Mouse (Mus musculus) common myeloid progenitor, adult 5-6 weeks (primary cell): ENCODE results near the gene Zfp366. TPM values are rescaled to one million over a fixed set of nuclear protein-coding genes. Genes with fewer than 3 reads are reported as not detected.

ENCODE experiments used
- ATAC-seq: replicated peaks from 2 replicates; pipeline ENCODE4 v1.8.0; 2016; ENCODE audit warnings: low read depth, mild to moderate bottlenecking, moderate TSS enrichment, inconsistent platforms; ENCODE audit not compliant: poor library complexity, severe bottlenecking
- total RNA-seq: library from RNA; stranded (forward); fragments of 200-1000, 187-1606 nt; gene quantifications from 2 replicates; pipeline ENCODE4 v1.2.3, GENCODE M21; 2017

Zfp366 gene
- total RNA-seq, 1 experiment from 2014 or later = 0.50 TPM

GRCm38 (mm10) chr13:99223917-99224316 is 39.3 kb downstream of the Zfp366 start:
- no peak for ATAC-seq

GRCm38 (mm10) chr13:99225374-99226240 is 41.0 kb downstream of the Zfp366 start:
- no peak for ATAC-seq

GRCm38 (mm10) chr13:99226809-99227208 is 42.2 kb downstream of the Zfp366 start:
- no peak for ATAC-seq

GRCm38 (mm10) chr13:99227456-99228250 is 43.0 kb downstream of the Zfp366 start:
- ATAC-seq = no peak

- no peak for ATAC-seq
Measured at GRCm38 (mm10) chr13:99228821-99229570, 44.4 kb downstream of the Zfp366 start.

GRCm38 (mm10) chr13:99229641-99230494 is 45.2 kb downstream of the Zfp366 start:
- no peak for ATAC-seq

- no peak for ATAC-seq
Measured at GRCm38 (mm10) chr13:99230495-99230868, 45.9 kb downstream of the Zfp366 start.

- no peak for ATAC-seq
Measured at GRCm38 (mm10) chr13:99233333-99233732, 48.7 kb downstream of the Zfp366 start.

GRCm38 (mm10) chr13:99233956-99234355 is 49.3 kb downstream of the Zfp366 start:
- no peak for ATAC-seq

- ATAC-seq = no peak
Measured at GRCm38 (mm10) chr13:99235428-99236210, 51.0 kb downstream of the Zfp366 start.

GRCm38 (mm10) chr13:99236222-99236621 is 51.6 kb downstream of the Zfp366 start:
- ATAC-seq = no peak

GRCm38 (mm10) chr13:99237122-99237521 is 52.5 kb downstream of the Zfp366 start:
- ATAC-seq = no peak

- no peak for ATAC-seq
Measured at GRCm38 (mm10) chr13:99237841-99238216, 53.2 kb downstream of the Zfp366 start.

- no peak for ATAC-seq
Measured at GRCm38 (mm10) chr13:99238217-99239160, 53.9 kb downstream of the Zfp366 start.

- ATAC-seq = no peak
Measured at GRCm38 (mm10) chr13:99239161-99239530, 54.5 kb downstream of the Zfp366 start.

- ATAC-seq = no peak
Measured at GRCm38 (mm10) chr13:99239741-99240140, 55.1 kb downstream of the Zfp366 start.

GRCm38 (mm10) chr13:99241984-99242383 is 57.4 kb downstream of the Zfp366 start:
- ATAC-seq = no peak

GRCm38 (mm10) chr13:99242895-99243294 is 58.3 kb downstream of the Zfp366 start:
- peak; percentile 60 for ATAC-seq
